Mouse (Mus musculus): ENCODE data around the gene Col4a3bp.

DNA sequence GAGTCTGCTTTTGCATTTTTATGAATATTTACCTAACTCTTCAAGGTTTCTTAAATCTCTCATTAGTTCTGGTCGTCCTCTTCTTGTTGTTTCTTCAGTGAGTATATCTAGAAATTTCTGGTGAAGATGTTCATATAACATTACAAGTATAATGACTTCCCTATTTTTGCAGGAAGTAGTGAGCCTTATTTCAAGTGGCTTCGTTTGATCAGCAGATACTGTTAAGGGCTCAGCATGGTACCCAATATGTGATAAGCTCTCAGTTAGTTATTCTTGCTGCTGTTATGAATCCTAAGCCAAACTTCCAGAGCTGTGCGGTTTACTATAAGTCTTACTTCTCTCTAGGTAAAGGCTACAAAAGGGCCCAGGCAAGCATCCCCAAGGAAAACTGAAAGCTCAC is 12.9 kb upstream of the Col4a3bp start:
- TF ChIP-seq CTCF (IDR thresholded peaks at IDR 0.05; ENCODE audit: borderline replicate concordance, extremely low read depth, insufficient read depth, insufficient read length) (no peak), POLR2A (IDR thresholded peaks at IDR 0.05; ENCODE audit: borderline replicate concordance, extremely low read depth, insufficient read depth, insufficient read length, poor library complexity, severe bottlenecking) (no peak)
